Mouse (Mus musculus) spleen, adult 12 weeks (tissue): Measurements from ENCODE around the gene Copb1.
A peak's percentile ranks its signal among the peaks of the same experiment; 100 is the strongest.

Experiments
- DNase-seq: peaks from one replicate; pipeline ENCODE4 v3.0.0; 2022; ENCODE audit warnings: low spot score

Gene Copb1

DNA sequence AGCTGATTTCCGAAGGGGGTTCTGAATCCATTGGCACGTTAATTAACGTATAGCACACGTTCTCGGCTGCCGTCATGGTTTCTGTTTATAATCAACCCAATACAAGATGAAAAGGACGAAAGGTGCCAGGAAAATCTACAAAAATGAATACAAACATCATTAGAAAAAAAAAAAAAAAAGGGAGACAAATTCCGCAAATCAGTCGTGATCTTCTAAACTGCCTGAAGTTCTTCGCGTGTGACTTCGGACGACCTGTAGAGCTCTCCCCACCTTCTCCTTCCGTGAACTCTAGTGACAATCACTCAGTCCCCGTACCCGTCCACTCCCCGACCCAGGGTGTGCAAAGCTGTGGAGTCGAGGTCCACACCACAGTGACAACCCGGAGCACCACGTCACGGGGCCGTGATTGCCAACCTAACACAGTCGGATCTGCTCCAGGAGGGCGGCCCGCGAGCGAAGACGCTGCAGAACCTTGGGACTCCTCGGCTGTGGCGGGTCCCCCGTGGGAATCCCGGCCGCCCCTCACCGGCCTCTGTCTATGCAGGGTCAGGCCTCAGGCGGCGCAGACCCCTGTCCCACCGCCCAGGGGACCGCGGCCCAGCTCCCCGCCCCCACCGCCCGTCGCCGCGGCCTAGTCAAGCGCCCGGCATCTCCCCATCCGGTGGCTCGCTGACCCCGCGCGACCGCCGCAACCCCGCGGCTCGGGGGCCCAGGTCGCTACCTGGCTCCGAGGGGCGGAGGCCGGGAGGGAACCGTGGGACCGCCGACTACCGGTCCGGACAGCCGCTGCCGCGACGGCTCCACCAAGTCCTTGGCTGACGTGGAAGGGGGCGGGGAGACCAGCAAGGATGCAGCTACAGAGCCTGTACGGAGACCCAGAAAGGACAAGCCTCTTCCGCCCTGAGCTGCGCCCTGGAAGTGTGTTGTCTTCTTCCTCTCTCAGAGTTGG is at the start of gene Copb1:
Copb1 (minus strand) TSS at position 827 of the 949 bp plus-strand sequence.
- DNase-seq, result peak; percentile 78

DNA sequence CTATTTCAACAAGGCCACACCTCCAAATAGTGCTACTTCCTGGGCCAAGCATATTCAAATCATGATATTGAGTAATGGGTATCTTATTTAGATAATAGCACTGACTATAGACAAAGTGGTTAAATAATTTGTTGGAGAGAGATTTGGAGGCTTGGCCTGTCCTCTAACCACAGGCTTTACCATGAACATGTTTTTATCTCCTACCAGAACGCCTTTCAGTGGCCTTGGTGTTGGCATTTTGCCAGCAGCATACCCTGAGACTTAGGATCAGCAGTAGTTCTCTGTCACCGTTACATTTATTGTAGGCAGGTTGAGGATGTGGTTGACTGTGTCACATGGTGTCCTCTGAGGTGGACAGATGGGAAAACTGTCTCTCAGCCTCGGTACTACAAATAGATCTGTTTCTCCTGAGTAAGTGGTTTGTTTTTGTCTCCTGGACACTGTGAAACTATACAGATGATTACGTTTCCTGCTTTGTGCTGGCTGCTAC is 46.8 kb upstream of the Copb1 start:
- DNase-seq, result peak; percentile 26

DNA sequence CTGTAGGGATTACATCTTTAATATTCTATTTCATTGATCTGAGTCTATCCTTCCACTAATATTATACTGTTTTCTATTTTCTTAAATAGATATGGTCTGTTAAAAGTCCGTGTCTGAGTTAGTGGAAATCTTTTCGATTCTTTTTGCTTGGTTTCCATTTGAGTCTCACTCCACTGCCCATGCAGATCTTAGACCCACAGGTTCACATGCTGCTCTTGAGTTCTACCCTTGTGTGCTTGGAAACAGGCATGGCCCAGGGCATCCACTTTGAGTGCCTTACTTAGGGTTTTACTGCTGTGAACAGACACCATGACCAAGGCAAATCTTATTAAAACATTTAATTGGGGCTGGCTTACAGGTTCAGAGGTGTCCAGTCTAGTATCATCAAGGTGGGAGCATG is 46.3 kb upstream of the Copb1 start:
- no peak for DNase-seq

DNA sequence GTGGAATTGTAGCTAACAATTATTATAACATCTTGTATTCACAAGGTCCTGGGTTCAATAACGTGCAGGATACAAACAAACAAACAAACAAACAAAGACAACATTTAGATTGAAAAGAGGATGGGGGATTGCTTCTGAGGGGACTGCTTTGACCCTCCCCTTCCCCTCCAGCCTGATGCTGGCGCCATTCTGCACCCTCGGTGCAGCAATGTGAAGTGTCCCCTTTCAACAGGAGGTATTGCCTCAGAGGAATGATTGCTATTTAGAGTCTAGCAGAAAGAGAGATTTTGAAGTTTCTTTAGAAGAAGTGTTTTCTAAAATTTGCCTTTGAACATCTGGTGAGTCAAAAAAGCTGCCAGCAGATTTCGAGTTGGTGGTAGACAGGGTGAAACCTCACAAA is 44.7 kb upstream of the Copb1 start:
- no peak for DNase-seq

DNA sequence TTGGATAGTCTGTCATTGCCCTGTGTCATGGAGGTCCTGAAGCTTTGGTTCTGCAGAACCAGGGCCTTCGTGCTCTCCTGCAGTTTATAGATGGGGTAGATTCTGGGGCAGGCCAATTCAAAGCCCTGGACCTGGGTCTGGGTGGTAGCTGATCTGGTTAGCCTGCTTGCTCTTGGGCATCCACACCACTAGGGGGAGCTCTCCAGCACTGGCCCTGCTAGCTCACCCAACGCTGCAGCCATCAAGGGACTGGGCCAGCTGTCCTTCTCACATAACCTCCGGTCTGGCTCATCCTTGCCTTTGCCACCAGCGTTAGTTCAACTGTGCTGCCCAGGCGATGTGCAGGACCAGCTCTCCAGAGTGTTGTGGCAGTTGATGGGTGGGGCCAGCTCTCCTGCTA is 40.2 kb upstream of the Copb1 start:
- no peak for DNase-seq

DNA sequence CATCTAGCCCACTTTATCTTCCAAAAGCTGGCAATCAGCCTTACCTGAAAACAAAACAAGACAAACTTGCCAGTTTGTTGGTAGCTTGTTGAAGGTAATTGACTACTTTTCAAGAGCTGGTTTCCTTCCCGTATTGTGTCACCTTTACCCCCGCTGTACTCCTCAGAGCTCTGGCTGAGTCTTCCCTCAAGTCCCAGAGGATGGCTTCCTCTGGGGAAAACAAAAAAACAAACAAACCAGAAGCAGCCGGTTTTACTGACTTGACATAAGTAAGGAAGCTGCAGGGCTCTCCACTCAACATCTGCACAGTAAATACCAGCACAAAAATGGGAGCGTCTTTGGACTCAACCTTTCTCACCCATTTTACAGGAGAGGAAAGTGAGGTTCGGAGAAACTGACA is 39.4 kb upstream of the Copb1 start:
- DNase-seq, result no peak

DNA sequence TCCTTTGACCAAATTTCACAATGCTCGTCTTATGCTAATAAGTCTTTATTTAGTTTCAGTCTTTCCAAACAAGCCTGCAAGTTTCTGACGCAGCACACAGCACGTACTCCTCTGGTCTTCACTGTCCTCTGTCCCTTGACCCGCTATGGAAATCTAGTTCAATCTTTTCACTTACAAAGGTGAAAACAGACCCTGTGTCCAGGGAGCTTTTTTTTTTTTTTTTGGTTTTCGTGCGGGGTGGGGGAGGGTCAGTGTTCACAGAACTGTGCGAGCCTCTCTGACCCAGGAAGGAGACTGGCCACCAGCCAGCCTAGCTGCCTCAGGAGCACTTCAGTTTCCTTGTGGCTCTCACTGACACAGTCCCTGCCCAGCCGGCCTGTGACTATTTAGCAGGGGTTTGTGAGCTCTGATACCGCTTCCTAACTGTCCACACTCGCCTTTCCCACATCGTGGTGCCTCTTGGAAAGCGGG is 38.0 kb upstream of the Copb1 start:
- DNase-seq, result no peak

DNA sequence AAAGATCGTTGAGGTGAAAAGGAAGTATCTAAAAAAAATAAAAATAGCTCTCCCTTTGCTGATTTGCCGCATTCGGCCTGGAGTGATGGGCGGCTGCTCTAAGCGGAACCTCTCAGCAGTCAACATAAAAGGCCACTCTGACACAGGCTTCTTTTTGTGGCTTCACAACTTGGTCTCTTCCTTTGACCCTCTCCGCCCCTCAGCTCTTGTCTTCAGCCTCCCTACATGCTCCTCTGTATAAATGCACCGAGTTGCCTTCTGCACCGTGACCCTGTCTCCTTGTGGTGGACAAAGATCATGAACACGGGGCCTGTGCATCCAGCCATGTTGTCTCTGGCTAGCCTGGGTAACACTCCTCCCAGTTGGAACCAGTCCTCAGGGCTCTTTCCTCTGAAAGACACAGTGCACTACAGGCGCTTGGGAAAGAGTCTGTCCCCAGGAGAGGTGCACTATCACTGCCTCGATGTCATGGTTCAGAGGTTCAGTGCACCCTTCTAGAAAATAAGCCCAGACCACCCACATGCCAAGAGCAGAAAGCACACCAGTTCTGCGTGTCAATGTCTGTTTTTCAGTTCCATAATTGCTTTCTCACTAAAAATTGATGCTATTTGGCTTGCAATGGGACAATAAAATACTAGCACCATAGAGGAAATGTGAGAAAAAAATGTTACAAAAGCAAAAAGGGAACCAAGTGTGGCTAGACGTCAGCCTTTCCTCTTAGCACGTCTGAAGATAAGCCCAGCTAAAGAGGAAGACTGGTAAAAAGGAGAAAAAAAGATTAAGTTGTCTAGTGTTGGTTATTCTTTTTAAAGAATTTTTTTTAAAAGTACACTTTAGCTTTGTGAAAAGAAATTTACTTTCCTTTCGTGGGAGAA is 37.2 kb upstream of the Copb1 start:
- no peak for DNase-seq

DNA sequence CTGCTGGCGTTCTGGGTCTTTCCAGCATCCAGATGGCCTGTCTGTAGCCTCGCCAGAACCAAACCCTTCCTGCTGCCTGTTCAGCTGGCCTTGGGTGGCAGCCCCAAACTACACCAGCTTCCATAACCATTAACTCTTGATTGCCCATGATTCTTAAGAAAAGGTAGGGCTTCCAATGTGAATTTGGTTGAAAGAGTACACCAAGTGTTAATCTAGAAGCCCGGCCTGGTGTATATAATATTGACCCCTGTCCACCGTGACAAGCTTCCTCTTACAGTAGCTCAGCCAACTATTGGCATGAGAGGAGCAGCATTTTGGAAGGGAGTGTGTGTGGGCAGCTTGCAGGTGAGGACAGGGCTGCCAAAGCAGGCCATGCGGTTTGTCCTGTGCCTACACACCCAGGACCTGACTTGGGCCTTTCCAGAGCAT is 35.6 kb upstream of the Copb1 start:
- no peak for DNase-seq

DNA sequence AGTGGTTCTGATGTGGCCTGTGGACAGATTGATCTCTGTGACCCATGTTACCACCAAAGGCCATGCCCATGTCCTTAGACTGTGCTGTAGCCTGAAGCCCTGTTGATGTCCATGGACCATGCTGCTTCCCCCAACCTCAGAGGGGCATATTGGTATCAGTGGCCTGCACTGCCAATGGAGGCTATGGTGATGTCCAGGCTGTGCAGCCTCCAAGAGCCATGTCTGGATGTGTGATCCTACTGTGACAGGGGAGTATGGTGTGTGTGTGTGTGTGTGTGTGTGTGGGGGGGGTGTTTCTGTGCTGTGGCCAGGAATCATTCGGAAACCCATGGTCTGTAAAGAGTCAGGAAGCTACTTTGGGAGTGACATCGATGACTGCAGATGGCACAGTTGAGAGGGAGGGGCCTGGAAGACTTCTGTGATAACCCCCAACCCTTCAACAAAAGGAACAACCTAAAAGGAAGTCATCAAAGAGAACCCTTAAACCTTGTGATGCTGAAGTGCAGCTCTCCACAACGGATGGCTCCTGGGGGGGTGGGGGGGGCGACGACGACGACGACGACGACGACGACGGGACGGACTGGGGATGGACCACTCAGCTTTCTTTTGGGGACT is 29.9 kb upstream of the Copb1 start:
- DNase-seq, result no peak

DNA sequence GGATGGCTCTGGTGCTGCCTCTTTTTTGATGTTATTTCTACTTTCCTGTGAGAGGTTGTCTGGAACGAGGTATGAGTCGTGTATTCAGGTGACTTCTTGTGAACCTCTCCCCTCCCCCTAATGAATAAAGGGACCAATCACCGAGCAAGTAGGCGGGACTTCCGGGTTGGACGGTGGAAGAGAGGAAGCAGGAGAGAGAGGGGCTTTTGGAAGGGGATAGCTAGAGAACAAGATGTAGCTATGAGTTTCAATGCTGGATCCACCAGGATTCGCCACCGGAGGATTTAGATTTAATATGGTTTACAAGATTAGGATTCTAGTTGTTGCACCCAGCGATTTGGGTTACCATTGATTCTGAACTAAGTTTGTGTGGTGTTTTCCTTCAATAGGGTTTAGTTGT is 28.5 kb upstream of the Copb1 start:
- no peak for DNase-seq

DNA sequence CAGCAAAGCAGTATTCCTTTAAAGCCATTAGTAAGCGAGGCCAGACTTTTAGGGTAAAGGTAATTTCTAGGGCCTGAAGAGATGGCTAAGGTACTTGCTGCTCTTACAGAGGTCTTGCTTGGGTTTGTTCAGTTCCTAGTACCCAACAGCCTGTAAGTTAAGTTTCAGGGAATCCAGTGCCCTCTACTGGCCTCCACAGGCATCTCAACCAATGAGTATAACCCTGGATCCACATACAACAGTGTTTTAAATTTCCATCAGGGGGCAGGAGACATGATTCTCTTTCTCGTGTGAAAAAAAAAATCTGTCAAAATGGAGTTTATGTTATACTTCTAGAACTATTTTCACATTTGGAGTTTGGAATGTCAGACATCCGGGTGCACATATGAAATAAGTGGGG is 27.2 kb upstream of the Copb1 start:
- peak; percentile 35 for DNase-seq

DNA sequence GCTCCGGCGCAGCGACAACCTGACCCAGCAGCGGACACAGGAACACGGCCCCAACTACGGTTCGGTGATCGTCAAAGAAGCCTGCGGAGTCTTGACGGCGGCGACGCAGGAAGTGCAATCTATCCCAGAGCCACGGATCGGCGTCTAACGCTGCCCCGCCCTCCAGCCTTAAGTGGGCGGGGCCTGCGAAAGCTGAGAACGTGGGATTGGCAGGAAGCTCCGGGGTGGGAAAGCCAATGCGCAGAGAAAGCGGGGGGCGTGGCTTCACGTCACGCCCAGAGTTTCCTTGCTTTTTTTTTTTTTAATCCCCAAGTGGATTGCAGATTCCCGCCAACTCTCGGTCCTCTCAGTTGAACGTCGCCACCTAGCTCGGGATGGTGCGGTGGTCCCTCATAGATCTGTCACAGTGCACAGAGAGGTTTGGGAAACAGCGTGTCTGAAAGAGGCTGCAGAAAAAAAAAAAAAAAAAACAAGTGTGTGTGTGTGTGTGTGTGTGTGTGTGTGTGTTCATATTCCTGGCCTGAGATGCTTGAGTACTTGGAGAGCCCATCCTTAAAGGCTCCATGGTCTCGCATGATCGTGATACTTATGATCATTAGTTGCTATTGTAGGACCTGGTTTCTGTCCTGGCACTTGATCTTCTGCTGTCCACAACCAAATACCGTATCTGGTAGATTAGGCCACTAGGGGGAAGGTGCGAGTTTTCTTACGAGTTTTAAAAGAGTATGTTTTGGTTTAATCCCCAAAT is 21.7 kb upstream of the Copb1 start, which contains the start of gene Psma1:
Psma1 (minus strand) TSS at position 114 of the 748 bp plus-strand sequence.
- DNase-seq, result peak; percentile 93

DNA sequence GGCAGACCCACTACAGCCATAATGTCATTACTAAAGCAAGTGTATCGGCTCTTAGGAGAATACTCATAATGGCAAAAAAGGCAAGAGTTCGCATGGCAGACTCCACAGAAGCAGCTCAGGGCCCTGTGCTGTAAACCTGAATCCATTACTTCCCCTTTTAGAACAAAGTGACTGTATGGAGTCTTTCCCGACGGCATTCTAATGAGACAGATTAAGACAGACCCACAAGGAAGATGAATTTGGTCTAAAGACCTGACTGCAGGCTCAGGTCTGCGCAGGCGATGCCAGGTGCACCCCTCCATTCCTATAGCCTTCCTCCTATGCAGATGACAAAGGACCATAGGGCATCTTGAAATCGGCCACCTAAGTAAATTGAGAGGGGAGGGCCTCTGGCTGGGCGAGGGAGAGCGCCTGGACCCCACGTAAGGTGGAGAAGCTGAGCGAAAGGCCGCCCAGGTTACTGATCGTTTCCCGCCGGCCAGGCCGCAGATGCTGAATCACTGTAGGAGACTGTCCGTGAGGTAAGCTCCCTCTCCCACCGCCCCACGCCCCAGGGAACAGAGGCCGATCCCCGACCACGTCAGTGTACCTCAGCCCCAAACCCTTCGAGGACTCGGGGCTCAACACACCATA is 21.0 kb upstream of the Copb1 start:
- DNase-seq, result no peak

DNA sequence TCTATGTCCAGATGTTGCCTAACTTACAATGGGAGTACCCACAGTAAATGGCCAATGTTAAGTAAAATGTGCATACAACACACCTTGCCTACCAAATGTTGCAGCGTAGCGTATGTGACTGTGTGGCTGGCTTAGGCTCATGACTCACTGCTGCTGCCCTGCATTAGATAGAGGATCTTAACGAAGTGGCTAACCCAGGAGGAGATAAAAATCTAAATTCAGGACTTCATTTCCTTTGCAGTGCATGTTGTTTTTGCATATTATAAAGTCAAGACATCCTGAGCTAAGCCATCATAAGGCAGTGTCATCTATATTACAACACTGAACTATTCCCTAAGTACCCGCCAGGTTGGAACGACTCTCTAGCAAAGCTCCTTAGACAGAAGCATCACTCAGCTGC is 13.9 kb upstream of the Copb1 start:
- no peak for DNase-seq

DNA sequence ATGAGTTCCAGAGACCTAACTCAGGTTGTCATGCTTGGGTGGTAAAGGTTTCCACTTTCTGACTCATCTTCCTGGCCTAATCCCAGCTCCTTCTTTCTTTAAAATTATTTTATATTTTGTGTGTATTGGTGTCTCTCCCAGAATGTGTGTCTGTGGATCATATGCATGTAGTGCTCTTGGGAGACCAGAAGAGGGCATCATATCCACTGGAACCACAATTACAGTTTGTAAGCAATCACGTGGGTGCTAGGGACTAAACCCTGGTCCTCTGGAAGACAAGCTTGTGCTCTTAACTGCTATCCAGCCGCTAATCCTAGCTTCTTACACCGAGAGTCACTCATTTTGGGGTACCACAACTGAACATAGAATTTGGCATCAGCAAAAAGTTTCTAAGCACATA is 2.8 kb downstream of the Copb1 start:
- DNase-seq, result no peak

DNA sequence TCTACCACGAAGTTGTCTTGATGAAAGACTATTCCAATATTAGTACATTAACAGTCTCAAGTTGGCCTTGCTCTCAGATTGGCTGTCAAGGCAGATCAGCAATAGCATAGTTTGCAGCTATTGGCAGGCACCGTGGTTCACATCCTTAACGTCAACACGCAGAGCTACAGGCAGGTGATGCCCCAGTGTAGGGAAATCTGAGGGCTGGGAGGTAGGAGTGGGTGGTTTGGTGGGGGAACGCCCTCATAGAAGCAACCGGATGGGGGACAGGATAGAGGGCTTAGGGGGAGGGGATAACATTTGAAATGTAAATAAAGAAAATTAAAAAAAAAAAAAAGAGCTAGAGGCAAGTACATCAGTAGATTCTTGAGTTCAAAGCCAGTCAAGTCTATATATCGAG is 20.5 kb downstream of the Copb1 start:
- no peak for DNase-seq

DNA sequence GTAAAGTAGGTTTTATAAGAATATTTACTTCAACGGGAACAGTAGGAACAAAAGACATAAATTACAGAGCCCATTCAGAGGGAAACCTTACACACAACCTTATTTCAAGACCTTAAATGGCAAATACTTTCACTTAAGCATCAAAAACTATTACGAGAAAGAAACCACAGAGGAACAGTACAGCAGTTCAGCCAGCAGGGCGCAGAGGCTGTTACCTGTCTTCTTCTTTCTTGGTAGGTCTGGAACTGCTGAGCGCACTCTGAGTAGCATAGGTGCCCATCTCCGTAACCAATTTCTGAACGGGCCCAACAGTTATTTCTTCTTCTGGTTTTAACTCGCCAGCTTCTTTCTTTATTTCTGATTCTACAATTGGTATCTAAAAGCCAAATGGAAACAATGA is 21.5 kb downstream of the Copb1 start:
- no peak for DNase-seq

DNA sequence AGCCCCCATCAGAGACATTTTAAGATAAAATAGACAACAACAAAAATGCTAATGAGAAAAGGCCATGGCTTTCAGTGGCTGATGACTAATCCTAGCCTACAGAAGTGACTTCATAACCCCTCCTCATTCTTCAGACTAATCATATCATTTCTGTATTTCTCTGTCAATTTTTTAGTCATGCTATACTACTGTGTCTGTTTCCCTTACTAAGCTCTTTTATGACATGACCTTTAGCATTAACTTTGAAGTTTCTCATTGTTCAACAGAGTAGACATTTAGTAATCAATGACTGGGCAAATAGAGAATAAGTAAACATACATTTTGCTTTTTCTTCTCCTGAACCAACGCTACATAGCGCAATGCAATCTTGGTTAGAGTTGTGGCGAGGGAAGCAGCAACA is 22.7 kb downstream of the Copb1 start:
- DNase-seq, result no peak

DNA sequence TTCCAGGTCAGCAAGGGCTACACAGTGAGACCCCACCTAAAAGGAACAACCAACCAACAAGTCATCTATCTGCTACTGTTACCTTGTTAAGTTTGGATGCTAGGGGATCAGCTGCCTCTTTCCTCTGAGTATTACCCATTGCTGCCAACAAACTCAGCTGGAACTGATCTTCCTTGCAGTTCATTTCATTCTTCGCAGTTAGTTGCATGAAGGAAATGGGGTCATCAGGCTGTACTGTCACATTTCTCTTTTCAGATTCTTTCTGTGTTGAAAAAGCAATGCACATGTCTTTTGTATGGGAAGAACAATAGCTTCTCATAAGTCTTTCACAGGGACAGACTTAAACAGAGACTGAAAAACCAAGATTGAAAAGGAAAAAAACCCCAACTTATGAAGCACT is 28.0 kb downstream of the Copb1 start:
- DNase-seq, result no peak

DNA sequence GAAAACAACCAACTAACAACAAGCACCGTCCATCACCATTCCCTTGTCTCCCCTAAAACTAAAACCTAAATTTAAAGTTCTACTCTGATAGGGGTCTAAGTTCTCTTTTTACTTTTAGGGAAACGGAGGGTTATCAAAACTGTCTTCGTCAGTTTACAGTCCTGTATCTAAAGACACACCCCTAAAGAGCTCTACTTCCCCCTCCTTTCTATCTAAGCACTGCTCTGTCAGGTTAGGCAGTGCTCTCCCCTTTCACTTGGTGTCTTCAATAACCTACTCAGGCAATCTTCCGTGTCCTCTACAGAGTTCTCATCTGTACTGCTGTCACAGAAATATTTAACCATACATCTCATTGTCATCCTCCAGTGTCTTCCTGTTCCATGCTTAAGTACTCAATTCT is 34.1 kb downstream of the Copb1 start:
- no peak for DNase-seq
